Mouse (Mus musculus): ENCODE measurements around the gene Lgals2. TPM values are rescaled to one million over a fixed set of nuclear protein-coding genes. Genes with fewer than 3 reads are reported as not detected.

Lgals2 gene
- polyA plus RNA-seq, 1 experiment from 2014 or later: 1.0 TPM

DNA sequence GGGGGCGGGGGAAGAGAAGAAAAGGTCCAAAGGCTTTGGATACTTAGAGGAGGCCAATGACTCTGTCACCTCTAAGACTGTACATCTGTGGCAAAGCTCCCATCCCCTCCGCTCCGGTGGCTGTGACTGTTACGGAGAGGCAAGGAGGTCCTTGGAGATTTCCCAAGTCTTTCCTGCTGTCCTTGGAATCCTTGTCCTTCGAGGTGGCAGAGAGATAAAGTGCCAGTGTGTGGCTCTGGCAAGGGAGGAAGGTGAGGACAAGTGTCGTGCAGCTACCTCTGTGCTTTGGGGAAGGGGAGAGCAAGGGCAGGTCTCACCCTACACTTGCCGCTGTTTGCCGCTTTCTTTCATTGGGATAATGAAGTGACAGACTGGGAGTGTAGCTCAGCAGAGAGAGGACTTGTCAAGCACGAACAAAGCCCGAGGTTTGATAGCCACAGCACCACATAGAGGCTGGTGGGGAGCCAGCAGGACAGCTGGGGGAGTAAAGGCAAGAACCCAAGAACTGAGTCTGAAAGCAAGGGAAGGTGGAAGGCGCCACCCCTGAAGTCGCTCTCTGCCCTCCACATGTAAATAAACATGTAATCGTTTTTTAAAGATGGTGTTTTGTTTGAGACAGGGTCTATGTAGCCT is 18.6 kb upstream of the Lgals2 start:
- Histone ChIP-seq H3K9me3 (replicated peaks) (no peaks in the 10 kb centered on the region), H3K4me1 (peaks cover 40% of the 10 kb centered on the region), H3K9ac (no peak overlapping the region), H3K4me2 (replicated peaks) (no peak overlapping the region), H3K36me3 (no peaks in the 10 kb centered on the region), H3K4me3 (replicated peaks) (no peak overlapping the region), H3K27me3 (no peaks in the 10 kb centered on the region), H3K27ac (replicated peaks) (0 out of 2 replicates have a peak overlapping the region, but pooled peaks have one; percentile 100)
- ATAC-seq (ENCODE audit: insufficient number of reproducible peaks, low FRiP score, low TSS enrichment, low read depth): no peak
- WGBS: 64% methylated on average over 13 of the region's 13 CpGs

DNA sequence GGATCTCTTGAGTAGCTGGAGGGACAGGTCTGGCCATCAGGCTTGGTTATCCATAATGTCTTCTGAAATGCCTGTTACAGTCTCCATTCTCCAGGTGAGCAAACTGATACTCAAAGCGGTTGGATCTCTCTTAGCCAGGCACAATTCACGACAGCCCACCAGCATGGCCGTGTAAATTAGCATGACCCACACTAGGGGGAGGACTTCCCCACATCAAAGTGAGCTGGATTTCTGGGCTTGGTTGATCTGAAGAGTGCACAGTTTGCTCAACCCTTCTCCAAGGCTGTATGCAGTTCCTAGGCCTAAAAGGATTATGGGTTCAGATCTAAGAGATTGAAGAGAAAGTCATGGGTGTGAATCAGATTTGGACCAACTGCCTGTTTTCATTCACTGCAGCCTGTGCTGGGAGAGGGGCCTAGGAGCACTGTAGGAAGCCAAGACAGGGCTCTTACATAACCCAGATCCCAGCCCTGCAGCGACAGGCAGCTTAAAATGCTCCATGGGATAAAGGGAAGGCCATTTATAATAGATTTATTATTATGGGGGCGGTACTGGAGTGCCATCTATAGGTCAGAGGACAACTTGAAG is 16.8 kb upstream of the Lgals2 start:
- no peak for ATAC-seq (ENCODE audit: insufficient number of reproducible peaks, low FRiP score, low TSS enrichment, low read depth)
- Histone ChIP-seq H3K4me1 (peaks cover 38% of the 10 kb centered on the region), H3K9me3 (replicated peaks) (no peaks in the 10 kb centered on the region), H3K27ac (replicated peaks) (0 out of 2 replicates have a peak overlapping the region, but pooled peaks have one; percentile 12), H3K4me2 (replicated peaks) (no peak overlapping the region), H3K36me3 (no peaks in the 10 kb centered on the region), H3K27me3 (no peaks in the 10 kb centered on the region), H3K4me3 (replicated peaks) (no peak overlapping the region), H3K9ac (no peak overlapping the region)
- 45% methylated on average over 5 of the region's 5 CpGs for WGBS

DNA sequence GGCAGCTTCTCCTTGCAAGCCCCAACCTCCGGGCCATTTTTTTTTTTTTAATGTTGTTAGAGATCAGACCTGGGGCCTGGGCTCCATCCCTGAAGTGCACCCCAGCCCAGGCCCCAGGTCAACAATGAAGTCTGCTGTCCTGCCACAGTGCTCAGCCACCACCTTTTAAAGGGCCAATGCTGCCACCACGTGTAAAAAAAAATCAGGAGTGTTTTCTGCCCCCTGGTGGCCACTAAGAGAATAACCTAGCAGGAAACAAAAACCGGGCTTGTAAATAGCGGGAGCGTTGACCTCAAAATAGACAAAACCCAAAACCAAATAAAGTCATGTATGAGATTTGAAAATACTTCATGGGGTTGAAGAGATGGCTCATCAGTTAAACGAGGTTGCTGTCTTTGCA is 14.4 kb upstream of the Lgals2 start:
- Histone ChIP-seq H3K36me3 (no peaks in the 10 kb centered on the region), H3K9ac (no peak overlapping the region), H3K4me3 (replicated peaks) (no peak overlapping the region), H3K27ac (replicated peaks) (no peak overlapping the region), H3K27me3 (no peaks in the 10 kb centered on the region), H3K9me3 (replicated peaks) (no peaks in the 10 kb centered on the region), H3K4me1 (peaks cover 18% of the 10 kb centered on the region), H3K4me2 (replicated peaks) (no peak overlapping the region)
- WGBS: 22% methylated on average over 6 of the region's 6 CpGs
- no peak for ATAC-seq (ENCODE audit: insufficient number of reproducible peaks, low FRiP score, low TSS enrichment, low read depth)

DNA sequence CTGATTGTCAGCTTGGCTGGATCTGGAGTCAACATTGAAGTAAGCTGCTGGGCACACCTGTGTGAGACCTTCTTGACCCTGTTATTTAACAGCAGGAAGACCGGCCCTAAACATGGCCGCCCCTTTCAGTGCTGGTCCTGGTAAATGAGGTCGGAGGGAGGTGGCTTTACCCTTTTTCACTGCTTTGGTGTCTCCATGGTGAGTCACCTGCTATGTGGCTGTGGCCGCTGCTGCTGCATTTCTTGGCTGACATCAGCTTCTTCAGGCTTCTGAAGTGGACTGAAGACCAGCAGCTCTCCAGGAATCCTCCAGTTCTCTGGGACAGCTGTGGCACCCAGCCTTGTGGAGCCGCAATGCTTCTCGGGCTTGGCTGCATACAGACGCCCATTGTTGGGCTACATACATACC is 13.5 kb upstream of the Lgals2 start:
- Histone ChIP-seq H3K4me2 (replicated peaks) (no peak overlapping the region), H3K9ac (no peak overlapping the region), H3K36me3 (no peaks in the 10 kb centered on the region), H3K4me1 (peaks cover 21% of the 10 kb centered on the region), H3K4me3 (replicated peaks) (no peak overlapping the region), H3K9me3 (replicated peaks) (no peaks in the 10 kb centered on the region), H3K27me3 (no peaks in the 10 kb centered on the region), H3K27ac (replicated peaks) (peak overlapping the region; percentile 77)
- 57% methylated on average over 7 of the region's 7 CpGs for WGBS
- ATAC-seq (ENCODE audit: insufficient number of reproducible peaks, low FRiP score, low TSS enrichment, low read depth): no peak

DNA sequence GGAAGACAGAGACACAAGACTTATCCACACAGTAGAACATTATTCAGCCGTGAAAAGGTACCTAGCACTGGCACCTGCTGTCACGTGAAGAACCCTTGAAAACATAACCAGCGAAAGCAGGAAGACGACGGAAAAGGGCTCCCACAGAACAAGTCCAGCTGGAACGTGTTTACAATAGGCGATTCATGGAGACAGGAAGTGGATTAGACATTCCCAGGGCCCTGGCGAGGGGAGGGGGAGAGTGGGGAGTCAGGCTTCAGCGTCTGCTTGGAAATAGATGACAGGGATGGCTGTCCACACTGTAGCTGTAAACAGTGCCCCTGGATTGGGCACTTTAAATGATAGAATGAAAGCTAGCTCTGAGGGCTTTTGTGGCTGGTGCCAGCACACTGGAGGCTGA is 13.1 kb upstream of the Lgals2 start:
- Histone ChIP-seq H3K4me1 (peaks cover 25% of the 10 kb centered on the region), H3K4me3 (replicated peaks) (no peak overlapping the region), H3K9ac (no peak overlapping the region), H3K36me3 (no peaks in the 10 kb centered on the region), H3K9me3 (replicated peaks) (no peaks in the 10 kb centered on the region), H3K27ac (replicated peaks) (peak overlapping the region; percentile 77), H3K27me3 (no peaks in the 10 kb centered on the region), H3K4me2 (replicated peaks) (no peak overlapping the region)
- ATAC-seq (ENCODE audit: insufficient number of reproducible peaks, low FRiP score, low TSS enrichment, low read depth): peak; percentile 66
- WGBS: 7% methylated on average over 9 of the region's 9 CpGs

DNA sequence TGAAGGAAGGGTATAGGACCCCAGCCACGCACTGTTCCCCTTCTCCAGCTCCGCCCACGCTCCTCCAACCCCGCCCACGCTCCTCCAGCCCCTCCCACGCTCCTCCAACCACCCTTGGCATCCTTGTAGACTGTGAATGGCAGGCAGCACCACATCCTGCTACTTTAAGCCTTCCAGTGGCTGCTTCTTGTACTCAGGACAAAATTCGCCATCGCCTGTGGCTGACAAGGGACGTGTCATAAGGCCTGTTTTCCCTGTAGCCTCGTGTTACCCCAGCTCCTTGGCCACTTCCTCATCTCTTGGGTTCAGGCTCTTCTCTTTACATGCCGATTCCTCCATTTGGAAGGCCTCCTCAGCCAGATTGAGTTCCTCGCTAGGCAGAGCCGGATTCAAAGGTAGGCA is 8.5 kb upstream of the Lgals2 start:
- Histone ChIP-seq H3K36me3 (no peaks in the 10 kb centered on the region), H3K9ac (no peak overlapping the region), H3K27me3 (no peaks in the 10 kb centered on the region), H3K4me2 (replicated peaks) (0 out of 2 replicates have a peak overlapping the region, but pooled peaks have one; percentile 19), H3K4me3 (replicated peaks) (no peak overlapping the region), H3K4me1 (peaks cover 18% of the 10 kb centered on the region), H3K9me3 (replicated peaks) (no peaks in the 10 kb centered on the region), H3K27ac (replicated peaks) (peak overlapping the region; percentile 55)
- WGBS: 40% methylated on average over 13 of the region's 13 CpGs
- ATAC-seq (ENCODE audit: insufficient number of reproducible peaks, low FRiP score, low TSS enrichment, low read depth): no peak; the same call in 1 of the 2 replicates

DNA sequence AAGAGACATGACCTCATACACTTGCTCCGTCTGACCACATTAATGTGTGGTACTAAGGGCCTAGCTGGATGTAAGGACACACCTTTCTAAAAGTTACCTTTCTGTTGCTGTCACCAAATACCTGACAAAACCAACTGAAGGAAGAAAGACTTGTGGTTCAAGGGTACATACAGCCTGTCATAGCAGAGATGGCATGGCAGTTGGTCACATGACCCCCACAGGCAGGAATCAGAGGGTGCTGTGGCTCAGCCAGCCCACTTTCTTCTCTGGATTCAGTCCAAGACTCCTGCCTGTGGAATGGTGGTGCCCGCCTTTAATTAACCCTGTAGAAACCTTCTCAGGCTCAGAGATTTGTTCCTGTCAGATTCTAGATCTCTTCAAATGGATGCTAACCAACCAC is 7.8 kb upstream of the Lgals2 start:
- Histone ChIP-seq H3K9me3 (replicated peaks) (no peaks in the 10 kb centered on the region), H3K27ac (replicated peaks) (peak overlapping the region; percentile 55; the same call in 1 of the 2 replicates), H3K4me2 (replicated peaks) (no peak overlapping the region), H3K4me1 (peaks cover 12% of the 10 kb centered on the region), H3K36me3 (no peaks in the 10 kb centered on the region), H3K9ac (no peak overlapping the region), H3K4me3 (replicated peaks) (no peak overlapping the region), H3K27me3 (no peaks in the 10 kb centered on the region)
- 61% methylated on average over 2 of the region's 2 CpGs for WGBS
- no peak for ATAC-seq (ENCODE audit: insufficient number of reproducible peaks, low FRiP score, low TSS enrichment, low read depth)

DNA sequence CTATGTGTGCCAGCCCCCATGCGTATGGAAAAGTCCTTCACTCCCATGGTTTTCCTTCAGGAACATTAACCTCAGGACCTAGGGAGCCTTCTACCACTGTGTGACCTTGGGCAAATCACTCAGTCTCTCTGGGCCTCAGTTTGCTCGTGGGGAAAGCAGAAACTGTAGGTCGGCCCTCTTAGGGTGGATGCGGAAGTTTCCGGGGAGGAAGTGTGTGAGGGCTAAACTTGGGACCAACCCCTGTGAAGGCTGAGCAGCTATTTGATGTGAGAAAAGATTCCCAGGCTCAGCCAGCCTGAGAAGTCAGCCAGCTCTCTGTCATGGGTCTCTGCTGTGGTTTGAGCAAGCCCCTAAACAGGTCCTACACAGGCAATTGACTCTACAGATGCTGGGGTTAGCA is 7.0 kb upstream of the Lgals2 start:
- WGBS: 84% methylated on average over 5 of the region's 5 CpGs
- Histone ChIP-seq H3K4me1 (peaks cover 12% of the 10 kb centered on the region), H3K36me3 (no peaks in the 10 kb centered on the region), H3K27me3 (no peaks in the 10 kb centered on the region), H3K4me3 (replicated peaks) (no peak overlapping the region), H3K4me2 (replicated peaks) (no peak overlapping the region), H3K9me3 (replicated peaks) (no peaks in the 10 kb centered on the region), H3K9ac (no peak overlapping the region), H3K27ac (replicated peaks) (no peak overlapping the region)
- ATAC-seq (ENCODE audit: insufficient number of reproducible peaks, low FRiP score, low TSS enrichment, low read depth): no peak

DNA sequence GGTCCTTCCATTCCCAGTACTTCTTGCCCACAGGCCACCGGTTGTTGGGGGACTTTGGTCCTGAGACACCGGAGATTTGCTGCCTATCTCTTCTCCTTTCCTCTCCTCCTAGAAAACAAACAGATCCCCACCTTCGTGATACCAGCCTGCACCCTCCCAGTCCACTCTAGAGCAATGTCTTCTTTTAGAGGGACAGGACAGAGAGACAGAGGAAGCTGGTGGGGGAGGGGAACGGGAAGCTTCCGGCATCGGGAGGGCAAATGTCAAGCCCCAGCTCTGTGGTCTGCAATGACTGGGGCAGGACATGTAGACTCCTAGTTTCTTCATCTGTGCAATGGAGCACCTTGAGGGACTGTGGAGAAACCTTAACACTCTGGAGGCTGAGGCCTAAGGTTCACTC is 4.4 kb upstream of the Lgals2 start:
- Histone ChIP-seq H3K27ac (replicated peaks) (no peak overlapping the region), H3K9me3 (replicated peaks) (no peaks in the 10 kb centered on the region), H3K27me3 (no peaks in the 10 kb centered on the region), H3K9ac (no peak overlapping the region), H3K36me3 (no peaks in the 10 kb centered on the region), H3K4me2 (replicated peaks) (no peak overlapping the region), H3K4me3 (replicated peaks) (no peak overlapping the region), H3K4me1 (peaks cover 12% of the 10 kb centered on the region)
- ATAC-seq (ENCODE audit: insufficient number of reproducible peaks, low FRiP score, low TSS enrichment, low read depth): no peak
- 50% methylated on average over 6 of the region's 6 CpGs for WGBS

DNA sequence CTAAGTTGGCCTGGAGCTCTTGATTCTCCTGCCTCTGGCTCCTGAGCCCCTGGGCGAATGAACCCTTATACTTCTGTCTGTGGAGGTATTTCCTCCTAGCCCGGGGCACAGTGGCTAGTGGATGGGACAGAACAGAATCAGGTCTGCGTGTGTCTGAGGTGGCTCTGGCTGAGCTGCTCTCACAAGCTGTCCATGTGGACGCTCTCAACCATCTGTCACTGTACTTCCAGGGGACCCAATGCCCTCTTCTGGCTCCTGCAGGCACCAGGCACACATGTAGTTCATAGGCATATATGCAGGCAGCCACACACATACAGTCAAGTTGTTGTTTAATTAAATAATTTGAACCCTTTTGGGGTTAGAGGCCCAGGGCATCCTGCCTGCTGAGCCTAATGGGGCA is 4.0 kb upstream of the Lgals2 start:
- no peak for ATAC-seq (ENCODE audit: insufficient number of reproducible peaks, low FRiP score, low TSS enrichment, low read depth)

DNA sequence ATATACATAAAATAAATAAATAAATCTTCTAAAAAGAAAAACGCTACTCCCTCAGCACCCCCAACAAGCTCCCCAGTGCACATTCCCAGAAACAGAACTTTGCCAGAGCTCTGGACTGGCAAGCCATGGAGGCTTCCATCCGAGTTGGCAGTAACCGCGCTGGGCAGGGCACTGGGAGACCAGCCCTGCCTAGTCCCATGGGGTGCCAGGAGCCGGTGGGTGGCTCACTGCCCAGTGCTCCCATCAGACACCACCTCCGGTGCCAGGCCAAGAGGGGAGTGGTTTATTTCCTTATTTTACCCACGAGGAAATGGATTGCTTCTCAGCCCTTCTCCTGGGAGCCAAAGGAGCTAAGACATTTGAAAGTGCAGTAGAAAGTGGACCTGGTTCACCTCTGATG is 1.7 kb upstream of the Lgals2 start:
- Histone ChIP-seq H3K27me3 (no peaks in the 10 kb centered on the region), H3K4me3 (replicated peaks) (no peak overlapping the region), H3K4me1 (peaks cover 2% of the 10 kb centered on the region), H3K36me3 (no peaks in the 10 kb centered on the region), H3K27ac (replicated peaks) (no peak overlapping the region), H3K9me3 (replicated peaks) (no peaks in the 10 kb centered on the region), H3K9ac (no peak overlapping the region), H3K4me2 (replicated peaks) (no peak overlapping the region)
- no peak for ATAC-seq (ENCODE audit: insufficient number of reproducible peaks, low FRiP score, low TSS enrichment, low read depth)
- 69% methylated on average over 7 of the region's 7 CpGs for WGBS

More for the DNA sequence above, 4.0 kb upstream of the Lgals2 start:
- Histone ChIP-seq H3K27ac (replicated peaks) (no peak overlapping the region), H3K9me3 (replicated peaks) (no peaks in the 10 kb centered on the region), H3K4me1 (peaks cover 12% of the 10 kb centered on the region), H3K4me3 (replicated peaks) (no peak overlapping the region), H3K27me3 (no peaks in the 10 kb centered on the region), H3K4me2 (replicated peaks) (no peak overlapping the region), H3K9ac (no peak overlapping the region), H3K36me3 (no peaks in the 10 kb centered on the region)
- WGBS: 68% methylated on average over 4 of the region's 4 CpGs
